Mouse (Mus musculus): ENCODE data around the gene Optn. TPM values are rescaled to one million over a fixed set of nuclear protein-coding genes. Genes with fewer than 3 reads are reported as not detected.
A peak's percentile ranks its signal among the peaks of the same experiment; 100 is the strongest.
"Not testable (repeated sequence)": the region's sequence is repeated elsewhere in the genome, so short reads cannot be mapped to it uniquely, and the experiment has no call there.

The Optn gene
- polyA plus RNA-seq, 1 experiment from 2014 or later = 3.3 TPM

- 6% methylated on average over 14 of the region's 14 CpGs for WGBS
- Histone ChIP-seq H3K4me1 (peaks cover 4% of the 10 kb centered on the region; the same call in 1 of the 2 replicates), H3K27me3 (0 out of 2 replicates have a peak, but pooled peaks cover 3% of the 10 kb centered on the region), H3K9ac (peak overlapping the region; percentile 40; the same call in 1 of the 2 replicates), H3K27ac (no peak overlapping the region), H3K4me3 (replicated peaks) (peak overlapping the region; percentile 30), H3K36me3 (replicated peaks) (no peaks in the 10 kb centered on the region), H3K9me3 (no peaks in the 10 kb centered on the region), H3K4me2 (peak overlapping the region; percentile 54)
- peak; percentile 49; the same call in 1 of the 2 replicates for ATAC-seq (ENCODE audit: low FRiP score)
Measured at GRCm38 (mm10) chr2:5080053-5080787, 16.4 kb upstream of the Optn start.

- H3K36me3 ChIP-seq (replicated peaks) = no peaks in the 10 kb centered on the region
- H3K4me3 ChIP-seq (replicated peaks) = no peak overlapping the region
- no peak overlapping the region for H3K4me2 ChIP-seq
- H3K9ac ChIP-seq = no peak overlapping the region
- H3K9me3 ChIP-seq = no peaks in the 10 kb centered on the region
- no peak for ATAC-seq (ENCODE audit: low FRiP score)
- no peak overlapping the region for H3K27ac ChIP-seq
- H3K27me3 ChIP-seq = 0 out of 2 replicates have a peak, but pooled peaks cover 3% of the 10 kb centered on the region
- WGBS = 68% methylated on average over 2 of the region's 2 CpGs
- H3K4me1 ChIP-seq = peaks cover 4% of the 10 kb centered on the region; the same call in 1 of the 2 replicates
Measured at GRCm38 (mm10) chr2:5077937-5078336, 14.1 kb upstream of the Optn start.

GRCm38 (mm10) chr2:5077490-5077889 lies 13.6 kb upstream of the Optn start:
- Histone ChIP-seq H3K4me2 (no peak overlapping the region), H3K9me3 (no peaks in the 10 kb centered on the region), H3K4me3 (replicated peaks) (no peak overlapping the region), H3K36me3 (replicated peaks) (no peaks in the 10 kb centered on the region), H3K4me1 (peaks cover 4% of the 10 kb centered on the region; the same call in 1 of the 2 replicates), H3K27me3 (0 out of 2 replicates have a peak, but pooled peaks cover 3% of the 10 kb centered on the region), H3K27ac (no peak overlapping the region), H3K9ac (no peak overlapping the region)
- whole genome bisulfite sequencing = 85% methylated on average over 2 of the region's 2 CpGs
- ATAC-seq (ENCODE audit: low FRiP score) = no peak

- no peak overlapping the region for H3K4me2 ChIP-seq
- 0 out of 2 replicates have a peak, but pooled peaks cover 3% of the 10 kb centered on the region for H3K27me3 ChIP-seq
- H3K4me3 ChIP-seq (replicated peaks) = no peak overlapping the region
- no peaks in the 10 kb centered on the region for H3K36me3 ChIP-seq (replicated peaks)
- H3K9me3 ChIP-seq = no peaks in the 10 kb centered on the region
- H3K27ac ChIP-seq = no peak overlapping the region
- H3K4me1 ChIP-seq = peaks cover 4% of the 10 kb centered on the region; the same call in 1 of the 2 replicates
- no peak overlapping the region for H3K9ac ChIP-seq
- ATAC-seq (ENCODE audit: low FRiP score) = no peak
Measured at GRCm38 (mm10) chr2:5075856-5076255, 12.0 kb upstream of the Optn start.

- WGBS = 73% methylated on average over 2 of the region's 2 CpGs
- H3K36me3 ChIP-seq (replicated peaks) = no peaks in the 10 kb centered on the region
- H3K4me1 ChIP-seq = peaks cover 2% of the 10 kb centered on the region; the same call in 1 of the 2 replicates
- H3K4me3 ChIP-seq (replicated peaks) = no peak overlapping the region
- H3K27ac ChIP-seq = no peak overlapping the region
- 0 out of 2 replicates have a peak, but pooled peaks cover 3% of the 10 kb centered on the region for H3K27me3 ChIP-seq
- no peak for ATAC-seq (ENCODE audit: low FRiP score)
- H3K9me3 ChIP-seq = no peaks in the 10 kb centered on the region
- no peak overlapping the region for H3K4me2 ChIP-seq
- no peak overlapping the region for H3K9ac ChIP-seq
Measured at GRCm38 (mm10) chr2:5075432-5075831, 11.6 kb upstream of the Optn start.

- ATAC-seq (ENCODE audit: low FRiP score) = no peak
- no peaks in the 10 kb centered on the region for H3K9me3 ChIP-seq
- no peaks in the 10 kb centered on the region for H3K36me3 ChIP-seq (replicated peaks)
- H3K4me3 ChIP-seq (replicated peaks) = no peak overlapping the region
- H3K27ac ChIP-seq = no peak overlapping the region
- H3K4me2 ChIP-seq = no peak overlapping the region
- H3K4me1 ChIP-seq = no peaks in the 10 kb centered on the region
- no peak overlapping the region for H3K9ac ChIP-seq
- 100% methylated on average over 3 of the region's 3 CpGs for WGBS
- no peaks in the 10 kb centered on the region for H3K27me3 ChIP-seq
Measured at GRCm38 (mm10) chr2:5073785-5074184, 9.9 kb upstream of the Optn start.

DNA sequence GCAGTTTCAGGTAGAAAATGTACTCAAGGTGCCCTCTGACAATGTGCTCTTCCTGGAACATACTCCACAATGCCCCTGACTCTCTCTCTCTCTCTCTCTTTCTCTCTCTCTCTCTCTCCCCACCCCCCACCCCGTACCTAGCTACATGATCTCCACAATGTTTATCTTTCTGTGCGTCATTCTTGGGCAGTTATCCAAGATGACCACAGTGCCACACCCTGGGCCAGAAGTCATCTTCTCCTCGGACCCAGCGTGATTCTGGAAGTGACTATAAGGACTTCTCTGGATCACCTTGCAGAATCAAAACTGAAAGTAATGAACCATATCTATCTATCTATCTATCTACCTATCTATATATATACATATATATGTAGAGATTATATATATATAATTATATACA lies 4.1 kb upstream of the Optn start:
- Histone ChIP-seq H3K4me2 (no peak overlapping the region), H3K4me3 (replicated peaks) (no peak overlapping the region), H3K4me1 (peaks cover 5% of the 10 kb centered on the region), H3K9ac (no peak overlapping the region), H3K27ac (no peak overlapping the region), H3K9me3 (no peaks in the 10 kb centered on the region), H3K36me3 (replicated peaks) (no peaks in the 10 kb centered on the region), H3K27me3 (peaks cover 16% of the 10 kb centered on the region)
- WGBS = 84% methylated on average over 4 of the region's 4 CpGs
- ATAC-seq (ENCODE audit: low FRiP score) = no peak

DNA sequence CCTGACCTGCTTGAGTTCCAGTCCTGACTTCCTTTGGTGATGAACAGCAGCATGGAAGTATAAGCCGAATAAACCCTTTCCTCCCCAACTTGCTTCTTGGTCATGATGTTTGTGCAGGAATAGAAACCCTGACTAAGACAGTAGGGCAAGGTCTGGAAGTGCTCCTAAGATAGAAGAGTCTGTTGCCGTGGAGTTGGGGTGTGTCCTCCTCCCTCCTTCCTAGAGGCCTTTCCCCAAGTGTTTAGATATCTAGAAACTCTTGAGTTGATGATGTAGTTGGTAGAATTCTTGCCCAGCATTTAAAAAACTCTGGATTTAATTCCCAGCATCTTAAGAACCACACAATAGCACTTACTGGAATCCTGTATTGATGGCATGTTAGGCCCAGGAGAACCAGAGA lies 3.4 kb upstream of the Optn start:
- H3K4me2 ChIP-seq; ATAC-seq (ENCODE audit: low FRiP score): not testable (repeated sequence)
- 90% methylated on average over 2 of the region's 2 CpGs for WGBS

DNA sequence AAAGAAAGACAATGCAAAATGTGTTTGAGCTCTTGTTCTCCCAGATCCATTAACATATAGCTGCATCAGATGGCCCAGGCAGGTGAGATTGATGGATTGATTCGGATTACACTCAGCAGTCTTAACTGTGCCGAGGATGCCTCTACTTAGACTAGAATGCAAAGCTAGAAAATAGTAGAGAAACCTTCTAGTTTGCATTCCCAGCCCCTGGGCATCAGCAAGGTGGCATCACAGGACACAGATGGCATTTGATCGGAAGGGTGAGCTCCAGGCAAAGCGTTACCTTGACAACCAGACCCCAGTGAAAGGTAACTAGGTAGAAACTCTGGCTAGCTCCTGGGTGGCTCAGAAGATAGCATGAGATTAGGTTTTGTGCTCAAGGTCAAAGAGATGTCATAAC lies 396 bp upstream of the Optn start:
- H3K9me3 ChIP-seq = no peaks in the 10 kb centered on the region
- peak overlapping the region; percentile 56 for H3K4me3 ChIP-seq (replicated peaks)
- no peaks in the 10 kb centered on the region for H3K36me3 ChIP-seq (replicated peaks)
- H3K4me2 ChIP-seq = peak overlapping the region; percentile 91
- no peak overlapping the region for H3K27ac ChIP-seq
- H3K4me1 ChIP-seq = peaks cover 5% of the 10 kb centered on the region
- peak; percentile 54 for ATAC-seq (ENCODE audit: low FRiP score)
- 33% methylated on average over 4 of the region's 4 CpGs for WGBS
- H3K9ac ChIP-seq = no peak overlapping the region
- H3K27me3 ChIP-seq = peaks cover 38% of the 10 kb centered on the region

More for the DNA sequence above, 3.4 kb upstream of the Optn start:
- not testable (repeated sequence) for H3K4me3 ChIP-seq (replicated peaks); H3K9ac ChIP-seq; H3K27ac ChIP-seq; H3K9me3 ChIP-seq; H3K4me1 ChIP-seq; H3K36me3 ChIP-seq (replicated peaks)
- H3K27me3 ChIP-seq = peaks cover 23% of the 10 kb centered on the region

DNA sequence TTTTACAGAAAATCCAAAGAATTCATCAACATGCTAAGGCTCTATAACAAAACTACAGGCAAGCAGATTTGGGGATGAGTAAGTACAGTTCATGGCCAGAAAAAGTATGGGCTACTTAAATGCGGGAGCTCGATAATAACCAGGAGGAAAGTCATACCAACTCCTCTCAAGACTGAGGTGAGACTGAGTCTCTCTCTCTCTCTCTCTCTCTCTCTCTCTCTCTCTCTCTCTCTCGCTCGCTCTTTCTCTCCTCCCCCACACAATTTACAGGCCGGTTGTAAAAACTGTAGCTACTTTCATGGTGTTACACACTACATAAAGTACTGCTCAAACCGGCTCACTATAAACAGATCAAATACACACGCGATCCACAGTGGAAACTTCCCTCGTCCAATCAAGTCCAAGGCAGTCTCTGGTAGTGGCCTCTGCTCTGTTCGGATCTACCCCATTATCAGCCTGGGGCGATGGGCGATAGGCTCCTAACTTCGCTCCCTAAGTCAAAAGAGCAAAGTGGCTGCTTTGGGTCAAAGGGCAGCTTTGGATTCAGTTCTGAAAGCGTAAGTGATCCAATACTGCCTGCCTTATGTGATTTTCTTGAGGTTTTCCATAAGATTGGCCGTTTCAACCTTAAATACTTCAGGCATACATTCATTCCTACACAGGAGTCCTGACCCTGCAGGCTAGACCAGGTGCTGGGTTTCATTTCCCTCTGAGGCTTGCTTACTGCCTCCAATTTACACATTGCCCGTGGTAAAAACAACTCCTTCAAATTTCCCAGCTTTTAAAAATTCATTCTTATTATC lies 1.2 kb downstream of the Optn start:
- WGBS = 48% methylated on average over 16 of the region's 16 CpGs
- Histone ChIP-seq H3K9ac (no peak overlapping the region), H3K9me3 (no peaks in the 10 kb centered on the region), H3K4me1 (peaks cover 5% of the 10 kb centered on the region), H3K4me2 (peak overlapping the region; percentile 91; the same call in 1 of the 2 replicates), H3K27ac (no peak overlapping the region), H3K36me3 (replicated peaks) (no peaks in the 10 kb centered on the region), H3K27me3 (peaks cover 38% of the 10 kb centered on the region), H3K4me3 (replicated peaks) (peak overlapping the region; percentile 56; the same call in 1 of the 2 replicates)
- no peak for ATAC-seq (ENCODE audit: low FRiP score)

GRCm38 (mm10) chr2:5061133-5061708 lies 2.6 kb downstream of the Optn start:
- no peak for ATAC-seq (ENCODE audit: low FRiP score)
- Histone ChIP-seq H3K4me3 (replicated peaks) (no peak overlapping the region), H3K9ac (no peak overlapping the region), H3K9me3 (no peaks in the 10 kb centered on the region), H3K4me1 (peaks cover 5% of the 10 kb centered on the region), H3K4me2 (no peak overlapping the region), H3K36me3 (replicated peaks) (no peaks in the 10 kb centered on the region), H3K27ac (no peak overlapping the region), H3K27me3 (peaks cover 38% of the 10 kb centered on the region)
- WGBS = 80% methylated on average over 8 of the region's 8 CpGs

DNA sequence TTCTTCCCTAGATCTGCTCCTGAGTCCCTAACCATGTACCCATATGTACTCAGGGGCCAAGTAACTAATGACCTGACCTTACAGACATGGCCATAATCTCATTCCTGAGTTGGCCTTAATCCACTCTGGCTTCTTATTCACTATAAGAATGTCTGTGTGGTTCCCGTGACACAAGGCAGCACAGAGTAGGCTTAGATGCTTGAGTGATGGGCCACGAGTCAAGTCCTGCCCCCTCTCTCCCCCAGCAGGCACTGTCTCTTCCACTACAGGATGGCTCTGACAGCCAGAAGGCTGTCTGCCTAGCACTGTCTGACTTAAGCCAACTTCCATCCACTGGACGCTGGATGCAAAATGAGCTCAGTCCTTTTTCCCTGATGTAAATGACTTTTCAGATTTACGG lies 3.9 kb downstream of the Optn start:
- peaks cover 5% of the 10 kb centered on the region for H3K4me1 ChIP-seq
- ATAC-seq (ENCODE audit: low FRiP score) = no peak
- no peaks in the 10 kb centered on the region for H3K36me3 ChIP-seq (replicated peaks)
- no peak overlapping the region for H3K9ac ChIP-seq
- H3K4me2 ChIP-seq = no peak overlapping the region
- H3K27me3 ChIP-seq = peaks cover 38% of the 10 kb centered on the region
- H3K9me3 ChIP-seq = no peaks in the 10 kb centered on the region
- H3K27ac ChIP-seq = no peak overlapping the region
- 75% methylated on average over 4 of the region's 4 CpGs for WGBS
- H3K4me3 ChIP-seq (replicated peaks) = no peak overlapping the region
